Mouse (Mus musculus) intestine, embryonic 14.5 days (tissue): Measurements from ENCODE around the gene Card14. TPM values are rescaled to one million over a fixed set of nuclear protein-coding genes. Genes with fewer than 3 reads are reported as not detected.

Source experiments
- ATAC-seq: fragments of 200-750 bp; cut with Nextera tagmentation; replicated peaks from 2 replicates; pipeline ENCODE4 v1.8.0; 2017; ENCODE audit warnings: low read depth, moderate number of reproducible peaks, moderate TSS enrichment, moderate library complexity; ENCODE audit not compliant: low FRiP score, low TSS enrichment
- DNase-seq: peaks from one replicate; pipeline ENCODE4 v3.0.0-alpha.2; 2018; ENCODE audit warnings: low spot score
- H3K27ac ChIP-seq: fragments of 300-500 bp; sonication (generic); 2 replicates; pipeline ENCODE4 v1.5.1; 2014; ENCODE audit warnings: low read depth, mild to moderate bottlenecking, control low read depth
- H3K27me3 ChIP-seq: fragments of 300-500 bp; sonication (generic); replicated peaks from 2 replicates; pipeline ENCODE4 v1.6.1; 2014; ENCODE audit warnings: low read length, control low read depth; ENCODE audit not compliant: control insufficient read depth, insufficient read depth
- H3K36me3 ChIP-seq: fragments of 300-500 bp; sonication (generic); 2 replicates; pipeline ENCODE4 v1.6.1; 2014; ENCODE audit warnings: low read length, control low read depth; ENCODE audit not compliant: control insufficient read depth, insufficient read depth
- H3K4me1 ChIP-seq: fragments of 300-500 bp; sonication (generic); replicated peaks from 2 replicates; pipeline ENCODE4 v1.6.1; 2014; ENCODE audit warnings: low read length, control low read depth, mixed read lengths; ENCODE audit not compliant: control insufficient read depth, insufficient read depth
- H3K4me2 ChIP-seq: fragments of 300-500 bp; sonication (generic); 2 replicates; pipeline ENCODE4 v1.6.1; 2014; ENCODE audit warnings: low read length
- H3K4me3 ChIP-seq: fragments of 300-500 bp; sonication (generic); 2 replicates; pipeline ENCODE4 v1.5.1; 2014; ENCODE audit warnings: low read depth, low read length, control low read depth, mixed read lengths
- H3K9ac ChIP-seq: fragments of 300-500 bp; sonication (generic); 2 replicates; pipeline ENCODE4 v1.6.1; 2014; ENCODE audit warnings: mild to moderate bottlenecking, low read length
- H3K9me3 ChIP-seq: fragments of 300-500 bp; sonication (generic); 2 replicates; pipeline ENCODE4 v1.6.1; 2016; ENCODE audit warnings: low read length, control low read depth; ENCODE audit not compliant: control insufficient read depth
- WGBS: fragments of 180-500 bp; shearing (Covaris S2); extraction: QIAGEN DNeasy Blood & Tissue Kit; methylation state at CpG from one replicate; pipeline ENCODE4 v1.1.7; 2014; 5-methylcytosine and 5-hydroxymethylcytosine counted together
- polyA plus RNA-seq: library from polyadenylated mRNA; unstranded; fragments of >200 nt; fragmentation: Nextera tagmentation; extraction: Ambion mirVana; gene quantifications from 2 replicates; pipeline ENCODE4 v1.2.1, GENCODE M21; 2014

The Card14 gene
- polyA plus RNA-seq, 1 experiment from 2014 or later = 2.8 TPM

GRCm38 (mm10) chr11:119298917-119299316 is 8.7 kb upstream of the Card14 start:
- 0 out of 2 replicates have a peak overlapping the region, but pooled peaks have one; percentile 92 for H3K27ac ChIP-seq
- H3K27me3 ChIP-seq = no peaks in the 10 kb centered on the region
- H3K4me2 ChIP-seq = peak overlapping the region; percentile 73
- H3K36me3 ChIP-seq = peaks cover 46% of the 10 kb centered on the region
- ATAC-seq (no peak), DNase-seq (no peak)
- WGBS = 11% methylated on average over 7 of the region's 7 CpGs
- H3K4me1 ChIP-seq = peaks cover 14% of the 10 kb centered on the region
- peak overlapping the region; percentile 99 for H3K9ac ChIP-seq
- H3K4me3 ChIP-seq = peak overlapping the region; percentile 94
- H3K9me3 ChIP-seq = no peaks in the 10 kb centered on the region

DNA sequence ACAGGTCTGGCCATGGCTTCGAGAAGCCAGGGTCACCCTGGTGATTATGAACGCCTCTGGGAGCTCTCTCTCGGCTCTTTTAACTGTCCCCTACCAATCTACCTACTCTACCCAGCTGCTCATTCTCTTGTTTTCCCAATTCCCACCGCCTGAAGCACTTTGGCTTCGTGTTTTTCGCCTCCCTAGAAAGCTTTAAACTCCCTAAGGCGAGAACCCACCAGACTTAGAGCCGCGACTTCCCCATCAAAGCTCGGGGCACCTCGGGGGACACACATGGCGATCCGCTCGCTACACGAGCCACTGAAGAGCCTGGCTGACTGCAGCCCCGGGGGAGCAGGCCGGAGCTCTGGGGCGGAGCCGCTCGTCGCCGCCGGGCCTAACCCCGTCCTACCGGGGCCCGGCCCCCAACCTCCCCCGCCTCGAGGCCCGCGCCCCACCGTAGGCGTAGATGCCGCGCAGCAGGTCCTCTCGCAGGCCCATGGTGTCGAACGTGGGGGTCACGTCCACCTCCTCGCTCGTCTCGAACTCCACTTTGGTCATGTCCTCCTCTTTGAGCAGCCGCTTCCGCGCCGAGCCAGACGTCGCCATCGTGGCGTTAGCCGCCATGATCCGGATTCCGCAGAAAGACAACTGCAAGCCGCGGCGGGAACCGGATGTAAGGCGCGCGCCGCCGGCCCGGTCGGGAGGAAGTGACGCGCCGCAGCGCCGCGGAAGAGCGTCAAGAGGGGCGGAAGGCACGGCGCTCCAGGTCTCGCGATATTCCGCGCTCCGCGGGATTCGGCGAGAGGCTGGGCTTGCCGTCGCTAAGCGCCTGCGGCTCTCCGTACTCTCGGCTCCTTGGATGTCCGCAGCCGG is 8.0 kb upstream of the Card14 start, which contains the start of gene Eif4a3:
TSS of gene Eif4a3 (minus strand) at position 699 of the 855 bp plus-strand sequence.
- H3K4me2 ChIP-seq = peak within 1 kb of the TSS; percentile 87
- peak within 1 kb of the TSS; percentile 94 for H3K4me3 ChIP-seq
- peak within 1 kb of the TSS; percentile 99 for H3K9ac ChIP-seq
- H3K27me3 ChIP-seq = no peaks in the 10 kb centered on the region
- under 1% methylated on average over 89 of the region's 89 CpGs for WGBS
- peaks cover 14% of the 10 kb centered on the region for H3K4me1 ChIP-seq
- H3K36me3 ChIP-seq = peaks cover 39% of the 10 kb centered on the region
- ATAC-seq = peak; percentile 91
- no peak for DNase-seq
- no peaks in the 10 kb centered on the region for H3K9me3 ChIP-seq
- H3K27ac ChIP-seq = peak within 1 kb of the TSS; percentile 92

- Histone ChIP-seq H3K4me2 (peak overlapping the region; percentile 87), H3K9me3 (no peaks in the 10 kb centered on the region), H3K27me3 (no peaks in the 10 kb centered on the region), H3K4me3 (peak overlapping the region; percentile 94), H3K4me1 (peaks cover 14% of the 10 kb centered on the region), H3K36me3 (peaks cover 31% of the 10 kb centered on the region), H3K27ac (peak overlapping the region; percentile 92), H3K9ac (peak overlapping the region; percentile 99)
- ATAC-seq (no peak), DNase-seq (peak; percentile 99)
- 1% methylated on average over 31 of the region's 31 CpGs for whole genome bisulfite sequencing
Measured at GRCm38 (mm10) chr11:119300246-119300935, 7.2 kb upstream of the Card14 start.

DNA sequence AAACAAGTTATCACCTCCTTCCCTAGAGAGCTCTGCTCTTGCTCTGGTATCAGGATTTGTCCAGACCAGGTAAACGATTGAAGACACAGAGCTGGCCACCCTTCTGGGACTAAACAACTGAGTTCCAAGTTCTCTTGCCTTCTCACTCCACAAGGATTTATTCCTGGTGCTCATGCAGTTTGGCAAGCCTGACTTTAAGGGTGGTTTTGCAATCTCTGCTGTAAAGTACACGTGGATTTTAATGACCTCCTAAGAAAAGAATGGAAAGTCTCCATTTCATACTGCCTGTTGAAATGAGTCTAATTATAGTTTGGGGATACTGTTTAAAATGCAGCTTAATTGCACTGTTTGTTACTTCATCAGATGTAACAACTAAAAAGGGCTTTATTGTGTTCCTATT is 6.6 kb upstream of the Card14 start:
- ATAC-seq (no peak), DNase-seq (no peak)
- Histone ChIP-seq H3K27me3 (no peaks in the 10 kb centered on the region), H3K4me1 (peaks cover 14% of the 10 kb centered on the region), H3K36me3 (peaks cover 25% of the 10 kb centered on the region), H3K4me2 (peak overlapping the region; percentile 87), H3K27ac (no peak overlapping the region), H3K9ac (no peak overlapping the region), H3K4me3 (peak overlapping the region; percentile 94), H3K9me3 (no peaks in the 10 kb centered on the region)
- WGBS = 22% methylated on average over 2 of the region's 2 CpGs

GRCm38 (mm10) chr11:119304904-119305712 is 2.5 kb upstream of the Card14 start:
- WGBS = 44% methylated on average over 16 of the region's 16 CpGs
- DNase-seq = peak; percentile 76
- no peaks in the 10 kb centered on the region for H3K36me3 ChIP-seq
- H3K4me2 ChIP-seq = no peak overlapping the region
- H3K9me3 ChIP-seq = no peaks in the 10 kb centered on the region
- no peak overlapping the region for H3K4me3 ChIP-seq
- H3K27me3 ChIP-seq = no peaks in the 10 kb centered on the region
- ATAC-seq = no peak
- H3K27ac ChIP-seq = no peak overlapping the region
- no peak overlapping the region for H3K9ac ChIP-seq
- peaks cover 6% of the 10 kb centered on the region for H3K4me1 ChIP-seq

DNA sequence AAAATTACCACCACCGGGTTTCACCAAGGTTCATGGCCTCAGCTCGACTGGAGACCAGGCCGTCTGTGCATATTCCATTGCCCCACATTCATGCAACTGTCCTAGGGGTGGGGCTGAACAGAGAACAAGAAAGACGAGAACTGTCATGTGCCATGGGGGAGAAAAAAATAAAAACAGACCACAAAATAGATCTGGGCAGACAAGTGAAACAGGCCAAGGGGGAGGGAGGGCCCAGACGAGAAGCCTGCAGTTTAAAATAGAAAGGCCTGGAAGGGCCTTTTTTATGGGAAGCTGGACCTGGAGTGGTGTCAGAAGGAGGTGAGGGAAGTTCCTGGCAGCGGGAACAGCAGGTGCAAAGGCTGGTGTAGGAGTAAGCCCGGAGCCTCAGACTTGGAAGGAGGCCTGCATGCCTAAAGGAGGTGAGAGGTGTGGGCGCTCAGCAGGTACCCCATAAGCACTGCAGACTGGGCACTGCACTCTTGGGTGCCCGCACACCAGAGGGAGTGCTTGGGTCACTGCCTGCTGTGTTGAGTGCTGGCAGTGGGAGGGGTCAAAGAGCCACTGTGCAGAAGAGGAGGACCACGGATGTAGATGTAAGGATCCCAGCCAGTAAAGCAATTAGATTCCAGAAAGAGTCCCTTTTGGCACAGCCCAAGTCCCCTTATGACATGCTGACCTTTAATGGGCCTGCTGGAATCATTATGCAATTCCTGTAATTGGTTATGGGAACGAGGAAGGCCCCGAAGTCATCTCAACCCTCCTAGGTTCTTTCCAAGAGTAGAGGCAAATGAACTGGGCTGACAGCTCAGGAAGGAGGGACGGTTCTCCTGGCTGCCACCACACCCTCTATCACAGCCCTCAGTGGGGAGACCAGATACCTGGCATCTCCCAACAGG is 558 bp upstream of the Card14 start:
- Histone ChIP-seq H3K4me1 (no peaks in the 10 kb centered on the region), H3K36me3 (no peaks in the 10 kb centered on the region), H3K27ac (no peak overlapping the region), H3K4me3 (no peak overlapping the region), H3K4me2 (no peak overlapping the region), H3K27me3 (no peaks in the 10 kb centered on the region), H3K9me3 (no peaks in the 10 kb centered on the region), H3K9ac (no peak overlapping the region)
- DNase-seq (no peak), ATAC-seq (no peak)
- WGBS = 57% methylated on average over 13 of the region's 13 CpGs

DNA sequence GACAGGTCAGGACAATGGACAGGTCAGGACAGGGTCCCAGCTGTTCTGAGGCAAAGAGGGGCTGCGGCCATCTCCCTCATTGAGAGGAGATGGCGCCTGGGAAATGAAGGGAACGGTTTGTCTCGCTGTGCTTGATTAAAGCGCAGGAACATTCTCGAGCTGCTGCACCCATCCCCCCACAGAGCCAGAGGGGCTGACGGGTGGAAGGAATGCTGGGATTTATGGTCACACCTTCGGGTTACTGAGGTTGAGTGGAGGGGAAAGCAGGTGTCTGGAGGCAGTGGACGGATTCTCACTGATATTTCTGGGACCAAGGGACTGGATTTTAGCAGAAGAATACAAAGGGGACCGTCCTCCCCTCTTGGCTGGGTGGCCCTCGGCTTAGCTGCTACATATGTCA is 348 bp downstream of the Card14 start:
- Histone ChIP-seq H3K4me2 (no peak overlapping the region), H3K9me3 (no peaks in the 10 kb centered on the region), H3K27ac (no peak overlapping the region), H3K4me3 (no peak overlapping the region), H3K9ac (no peak overlapping the region), H3K36me3 (no peaks in the 10 kb centered on the region), H3K4me1 (no peaks in the 10 kb centered on the region), H3K27me3 (no peaks in the 10 kb centered on the region)
- 25% methylated on average over 11 of the region's 11 CpGs for WGBS
- ATAC-seq (no peak), DNase-seq (no peak)
